20 mouse cellular contexts compared by ENCODE assay signal in the genomic region with DNA sequence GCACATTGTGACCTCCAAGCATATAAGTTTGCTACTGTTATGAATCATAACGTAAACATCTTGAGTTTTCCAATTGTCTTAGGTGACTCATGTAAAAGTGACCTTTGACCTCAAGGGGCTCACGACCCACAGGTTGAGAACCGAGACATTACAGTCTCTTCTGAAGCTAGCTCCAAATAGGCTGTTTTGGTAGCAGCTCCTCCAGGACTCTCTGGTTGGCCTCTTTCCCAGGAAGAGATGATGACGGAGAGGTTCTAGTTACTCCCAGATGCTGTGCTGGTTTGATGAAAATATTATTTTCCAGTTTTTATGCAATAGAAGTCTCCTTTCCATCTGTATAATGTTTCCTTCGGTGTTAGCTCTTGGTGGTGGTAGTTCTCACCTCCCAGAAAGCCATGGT. TPM values are rescaled to one million over a fixed set of nuclear protein-coding genes. Genes with fewer than 3 reads are reported as not detected.
DNase-seq lines count a peak whose midpoint lies in the region; ATAC-seq and TF ChIP-seq lines count a peak whose summit lies in the region.
"Had no signal": no experiment of that assay in that cellular context is flagged by ENCODE, and none has a peak within 500 bp of the region (broad histone marks: within the 10 kb centered on the region; RNA-seq: fewer than 3 reads in every experiment).

No protein-coding gene starts in this region.

- no peak overlapping the region for H3K9ac ChIP-seq in lung, embryonic 16.5 days (ENCODE audit: low read length)
- H3K9ac ChIP-seq: forebrain, embryonic 12.5 days; hindbrain, embryonic 12.5 days had no signal

- no peaks in the 10 kb centered on the region; the same call in 1 of the 2 replicates for H3K36me3 ChIP-seq in lung, embryonic 16.5 days (ENCODE audit: control insufficient read depth, insufficient read depth, low read length)
- H3K36me3 ChIP-seq: forebrain, embryonic 12.5 days; heart, embryonic 10.5 days; hindbrain, embryonic 12.5 days had no signal

- no peak for TF ChIP-seq CTCF in gastrocnemius, adult 2 months (IDR thresholded peaks at IDR 0.05)
- no peak for TF ChIP-seq CTCF in lung, adult 2 months (IDR thresholded peaks at IDR 0.05; ENCODE audit: insufficient read depth, low read length)
- TF ChIP-seq CTCF in embryonic fibroblast, embryonic 13.5 days (IDR thresholded peaks at IDR 0.05; ENCODE audit: borderline replicate concordance, insufficient read depth, low read length) = no peak

- no peaks in the 10 kb centered on the region for H3K27me3 ChIP-seq in lung, embryonic 16.5 days (ENCODE audit: control insufficient read depth, insufficient read depth, low read depth, low read length)
- H3K27me3 ChIP-seq: forebrain, embryonic 12.5 days; hindbrain, embryonic 12.5 days had no signal

- H3K4me1 ChIP-seq in lung, embryonic 16.5 days (replicated peaks; ENCODE audit: control insufficient read depth, insufficient read depth, low read length) = peaks cover 10% of the 10 kb centered on the region; the same call in 1 of the 2 replicates
- no peaks in the 10 kb centered on the region for H3K4me1 ChIP-seq in lung, adult 2 months (ENCODE audit: control insufficient read depth, insufficient read depth, low read length)
- H3K4me1 ChIP-seq in embryonic fibroblast, embryonic 13.5 days (ENCODE audit: control insufficient read depth, insufficient read depth, low read length) = peaks cover 11% of the 10 kb centered on the region
- H3K4me1 ChIP-seq: forebrain, embryonic 12.5 days; hindbrain, embryonic 12.5 days had no signal

- no peak for ATAC-seq in lung, embryonic 16.5 days (ENCODE audit: low read depth)
- ATAC-seq: forebrain, embryonic 16.5 days; hindbrain, embryonic 16.5 days; inflammation-experienced regulatory T-cells, adult 6 months had no signal

- H3K4me3 ChIP-seq in gastrocnemius, adult 2 months = no peak overlapping the region
- H3K4me3 ChIP-seq in lung, embryonic 16.5 days (ENCODE audit: low read length) = no peak overlapping the region
- no peak overlapping the region for H3K4me3 ChIP-seq in lung, adult 2 months (replicated peaks; ENCODE audit: extremely low read depth, low read depth, low read length)
- H3K4me3 ChIP-seq in embryonic fibroblast, embryonic 13.5 days (ENCODE audit: insufficient read depth, low read length) = no peak overlapping the region
- H3K4me3 ChIP-seq: forebrain, embryonic 12.5 days; heart, embryonic 10.5 days; hindbrain, embryonic 12.5 days had no signal

- no peak for DNase-seq in gastrocnemius, adult 2 months
- DNase-seq in gastrocnemius, postnatal 36 days = no peak
- DNase-seq in lung, adult 2 months = no peak
- no peak for DNase-seq in Muller cell, postnatal 12 days (ENCODE audit: inconsistent ontology term)
- DNase-seq: adrenal gland, postnatal 14 days; cerebellum, adult 2 months; cerebellum, postnatal 10 days; heart, adult 18-20 months; heart, postnatal 10 days; heart, postnatal 4 days had no signal

- intact Hi-C loops in gastrocnemius, adult 2 months (cut with DNase I) = no loop called here
- intact Hi-C loops in gastrocnemius, postnatal 36 days (cut with DNase I) = no loop called here

- TF ChIP-seq POLR2A in lung, adult 2 months (IDR thresholded peaks at IDR 0.05; ENCODE audit: borderline replicate concordance, extremely low read depth, low read depth, low read length) = no peak
- no peak for TF ChIP-seq POLR2A in embryonic fibroblast, embryonic 13.5 days (IDR thresholded peaks at IDR 0.05; ENCODE audit: low read depth, low read length)

- H3K27ac ChIP-seq in gastrocnemius, adult 2 months = peak overlapping the region; percentile 48; the same call in 1 of the 2 replicates
- H3K27ac ChIP-seq in lung, embryonic 16.5 days (ENCODE audit: low read length) = 0 out of 2 replicates have a peak overlapping the region, but pooled peaks have one; percentile 12
- H3K27ac ChIP-seq in embryonic fibroblast, embryonic 13.5 days (ENCODE audit: insufficient read depth, low read length) = peak overlapping the region; percentile 42; the same call in 1 of the 2 replicates
- H3K27ac ChIP-seq: forebrain, embryonic 12.5 days; heart, embryonic 10.5 days; hindbrain, embryonic 12.5 days had no signal

- no peaks in the 10 kb centered on the region for H3K9me3 ChIP-seq in lung, embryonic 16.5 days (ENCODE audit: control insufficient read depth, low read length)
- H3K9me3 ChIP-seq: forebrain, embryonic 12.5 days; heart, embryonic 10.5 days; hindbrain, embryonic 12.5 days had no signal

- no peak overlapping the region for H3K4me2 ChIP-seq in lung, embryonic 16.5 days (ENCODE audit: low read depth, low read length)
- H3K4me2 ChIP-seq: forebrain, embryonic 12.5 days; hindbrain, embryonic 12.5 days had no signal

- WGBS in lung, embryonic 16.5 days = 55% methylated on average over 5 of the region's 5 CpGs
- WGBS in lung, adult 2 months = 54% methylated on average over 5 of the region's 5 CpGs

RNA-seq across cellular contexts. Expression of gene Mgp, which starts 6.7 kb away (rescaled TPM):
- total RNA-seq in gastrocnemius, adult 2 months (2021) = 100 to 1,000 TPM in 1 of 2 experiments, 10 to 100 TPM in 1; 52.8 to 161 TPM
- 10 to 100 TPM; 72.6 to 84.1 TPM for total RNA-seq in gastrocnemius, postnatal 36 days (2021)
- polyA plus RNA-seq in lung, embryonic 16.5 days (2015; fragmentation: Nextera tagmentation; extraction: Ambion mirVana) = 1,118 and 1,160 TPM in 2 replicates
- 3,073 and 5,313 TPM in 2 replicates for polyA plus RNA-seq in lung, adult 2 months (2012; rRNA removed)
- 2,420 and 2,717 TPM in 2 replicates for polyA plus RNA-seq in embryonic fibroblast, embryonic 13.5 days (2011; ENCODE audit: insufficient read length, low read depth, missing spikeins)
- total RNA-seq: ES-E14 had no signal
- polyA plus RNA-seq: inflammation-experienced regulatory T-cells, adult 6 months had no signal

RNA-seq across cellular contexts. Expression of gene Art4, which starts 11.4 kb away (rescaled TPM):
- total RNA-seq in gastrocnemius, adult 2 months (2021) = under 1 TPM; 0.10 to 0.11 TPM
- total RNA-seq in gastrocnemius, postnatal 36 days (2021) = under 1 TPM in 1 of 2 experiments, not detected in 1; 0.13 TPM
- polyA plus RNA-seq in lung, embryonic 16.5 days (2015; fragmentation: Nextera tagmentation; extraction: Ambion mirVana) = 7.1 and 7.8 TPM in 2 replicates
- 10.3 TPM in 2 replicates for polyA plus RNA-seq in lung, adult 2 months (2012; rRNA removed)
- polyA plus RNA-seq in embryonic fibroblast, embryonic 13.5 days (2011; ENCODE audit: insufficient read length, low read depth, missing spikeins) = not detected in 2 replicates
- total RNA-seq: ES-E14 had no signal

RNA-seq across cellular contexts. Expression of gene Smco3, which starts 33.7 kb away (rescaled TPM):
- not detected for total RNA-seq in gastrocnemius, adult 2 months (2021)
- under 1 TPM; 0.15 to 0.69 TPM for total RNA-seq in gastrocnemius, postnatal 36 days (2021)
- 3.3 and 3.5 TPM in 2 replicates for polyA plus RNA-seq in lung, embryonic 16.5 days (2015; fragmentation: Nextera tagmentation; extraction: Ambion mirVana)
- polyA plus RNA-seq in lung, adult 2 months (2012; rRNA removed) = 0.05 TPM in 1 of 2 replicates, not detected in the other
- not detected in 2 replicates for polyA plus RNA-seq in embryonic fibroblast, embryonic 13.5 days (2011; ENCODE audit: insufficient read length, low read depth, missing spikeins)
- total RNA-seq: ES-E14; heart, adult 18-20 months had no signal
- polyA plus RNA-seq: heart, embryonic 10.5 days; heart, embryonic 14.5 days had no signal

RNA-seq across cellular contexts. Expression of gene Wbp11, which starts 40.9 kb away (rescaled TPM):
- 10 to 100 TPM; 48.4 to 54.7 TPM for total RNA-seq in gastrocnemius, adult 2 months (2021)
- 10 to 100 TPM; 43.3 to 45.5 TPM for total RNA-seq in gastrocnemius, postnatal 36 days (2021)
- polyA plus RNA-seq in lung, embryonic 16.5 days (2015; fragmentation: Nextera tagmentation; extraction: Ambion mirVana) = 91.1 and 107 TPM in 2 replicates
- polyA plus RNA-seq in lung, adult 2 months (2012; rRNA removed) = 31.3 and 32.2 TPM in 2 replicates
- polyA plus RNA-seq in embryonic fibroblast, embryonic 13.5 days (2011; ENCODE audit: insufficient read length, low read depth, missing spikeins) = 68.5 and 85.3 TPM in 2 replicates

RNA-seq across cellular contexts. Expression of gene BC049715, which starts 41.5 kb away (rescaled TPM):
- under 1 TPM in 1 of 2 experiments, not detected in 1; 0.28 TPM for total RNA-seq in gastrocnemius, adult 2 months (2021)
- under 1 TPM; 0.07 to 0.20 TPM for total RNA-seq in gastrocnemius, postnatal 36 days (2021)
- 0.87 and 1.7 TPM in 2 replicates for polyA plus RNA-seq in lung, embryonic 16.5 days (2015; fragmentation: Nextera tagmentation; extraction: Ambion mirVana)
- polyA plus RNA-seq in lung, adult 2 months (2012; rRNA removed) = 0.57 and 1.0 TPM in 2 replicates
- 0.63 and 1.4 TPM in 2 replicates for polyA plus RNA-seq in embryonic fibroblast, embryonic 13.5 days (2011; ENCODE audit: insufficient read length, low read depth, missing spikeins)
